ENCODE assay signal across 11 mouse cellular contexts in genomic region chr12:84478937-84479336, GRCm38 (mm10).
"Had no signal": no experiment of that assay in that cellular context is flagged by ENCODE, and none has a peak within 500 bp of the region (broad histone marks: within the 10 kb centered on the region; RNA-seq: fewer than 3 reads in every experiment).

No protein-coding gene starts in this region.

- H3K36me3 ChIP-seq: intestine, embryonic 15.5 days had no signal

- H3K27ac ChIP-seq: intestine, embryonic 15.5 days; left cerebral cortex, adult 2 months; liver, embryonic 13.5 days; macrophage; midbrain, embryonic 12.5 days had no signal

- H3K4me1 ChIP-seq: midbrain, embryonic 12.5 days had no signal

- ATAC-seq: hindbrain, embryonic 16.5 days; intestine, embryonic 15.5 days; midbrain, embryonic 16.5 days had no signal

- H3K27me3 ChIP-seq: intestine, embryonic 15.5 days; liver, embryonic 13.5 days had no signal

- H3K4me3 ChIP-seq: intestine, embryonic 15.5 days; left cerebral cortex, adult 2 months; liver, embryonic 13.5 days; midbrain, embryonic 12.5 days had no signal

- H3K4me2 ChIP-seq: intestine, embryonic 15.5 days; liver, embryonic 13.5 days; midbrain, embryonic 12.5 days had no signal

- H3K9me3 ChIP-seq: intestine, embryonic 15.5 days; liver, embryonic 13.5 days; midbrain, embryonic 12.5 days had no signal

- DNase-seq: layer of hippocampus, postnatal 36 days; liver, embryonic 13.5 days; lung, adult 2 months; thymus, adult 18-20 months; thymus, postnatal 36 days had no signal

- H3K9ac ChIP-seq: intestine, embryonic 15.5 days; liver, embryonic 13.5 days; midbrain, embryonic 12.5 days had no signal
